Mouse (Mus musculus): ENCODE results near the gene Cacnb1.

DNA sequence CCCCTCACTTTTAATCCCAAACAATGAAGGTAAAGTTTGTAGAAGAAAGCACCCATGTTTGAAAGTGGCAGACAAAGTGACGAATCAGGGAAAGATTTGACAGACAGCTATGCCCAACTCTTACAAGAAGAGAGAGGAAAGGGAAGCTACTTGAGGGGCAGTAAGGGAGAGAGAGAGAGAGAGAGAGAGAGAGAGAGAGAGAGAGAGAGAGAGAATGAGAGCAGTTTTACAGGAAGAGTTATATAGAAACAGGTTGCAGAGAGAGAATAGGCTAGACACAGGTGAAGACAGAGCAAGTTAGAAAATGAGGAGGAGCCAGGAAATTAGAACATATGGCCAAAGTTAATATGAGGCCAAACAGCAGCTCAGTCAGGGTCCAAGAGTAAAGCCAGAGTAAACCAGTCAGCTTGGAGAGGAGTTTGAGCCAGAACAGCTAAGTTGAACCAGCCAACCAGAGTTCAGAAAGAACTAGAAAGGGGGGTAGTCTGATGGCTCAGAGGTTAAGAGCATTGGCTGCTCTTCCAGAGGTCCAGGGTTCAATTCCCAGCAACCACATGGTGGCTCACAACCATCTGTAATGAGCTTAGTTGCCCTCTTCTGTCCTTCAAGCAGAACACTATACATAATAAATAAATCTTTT is 70.3 kb downstream of the Cacnb1 start:
- TF ChIP-seq ZC3H11A (IDR thresholded peaks at IDR 0.05; ENCODE audit: low read depth, low read length): no peak
- no peak for TF ChIP-seq CTCF (conservative IDR thresholded peaks at IDR 0.05 in 1 of 2, IDR thresholded peaks at IDR 0.05 in 1 of 2; ENCODE audit: low read depth in 2 of 2, low read length in 2 of 2)
- TF ChIP-seq MEF2A (IDR thresholded peaks at IDR 0.05; ENCODE audit: borderline replicate concordance, low read depth, low read length): no peak
